Mouse (Mus musculus): ENCODE measurements around the gene Commd1.

Gene Commd1

DNA sequence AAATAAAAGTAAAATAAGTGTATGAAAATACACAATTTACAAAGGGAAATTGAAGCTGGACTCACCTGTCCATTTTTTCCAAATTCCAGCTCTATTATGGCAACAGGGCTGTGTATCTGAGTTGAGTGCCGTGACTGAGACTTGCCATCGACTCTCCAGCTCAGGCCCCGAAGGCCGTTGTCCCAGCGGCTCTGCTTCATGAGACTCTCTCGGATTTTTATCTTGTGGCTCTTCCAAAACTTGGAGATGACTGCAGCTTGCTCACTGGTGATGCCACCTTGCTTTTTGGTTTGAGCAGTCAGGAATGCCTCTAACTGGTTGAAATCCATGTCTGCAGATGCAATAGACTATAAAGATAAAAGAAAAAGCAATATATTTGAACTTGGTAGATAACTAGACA, 25.8 kb downstream of the Commd1 start:
- CTCF ChIA-PET = interaction anchor here (0.5 to 1.2 kb wide), 3 partner anchors 26 to 279 kb away, joined by 3 to 6 read pairs (median 4); no protein-coding TSS in a partner anchor

GRCm38 (mm10) chr11:22952668-22953067, 29.5 kb downstream of the Commd1 start:
- CTCF ChIA-PET = no interaction called here

DNA sequence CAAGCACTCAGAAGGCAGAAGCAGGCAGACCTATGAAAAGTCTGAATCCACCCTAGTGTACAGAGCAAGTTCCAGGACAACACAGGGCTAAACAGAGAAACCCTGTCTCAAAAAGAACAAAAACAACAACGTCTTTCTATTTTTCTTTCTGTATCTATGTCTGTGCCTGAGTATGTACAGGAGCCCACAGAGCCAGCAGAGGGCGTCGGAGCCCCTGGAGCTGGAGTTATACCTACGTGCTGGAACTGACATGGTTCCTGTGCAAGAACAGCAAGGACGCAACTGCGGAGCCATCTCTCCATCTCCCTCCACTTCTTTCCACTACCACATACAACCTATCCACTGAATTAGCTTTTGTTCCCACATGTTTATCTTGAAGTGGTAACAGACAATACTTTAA, 32.1 kb downstream of the Commd1 start:
- CTCF ChIA-PET = interaction anchor here (0.6 kb wide), 1 partner anchor 78 kb away, joined by 3 read pairs; no protein-coding TSS in a partner anchor

- CTCF ChIA-PET = interaction anchor here (0.7 kb wide), 1 partner anchor 341 kb away, joined by 3 read pairs; no protein-coding TSS in a partner anchor
Observed at GRCm38 (mm10) chr11:22949101-22949500, 33.1 kb downstream of the Commd1 start.

DNA sequence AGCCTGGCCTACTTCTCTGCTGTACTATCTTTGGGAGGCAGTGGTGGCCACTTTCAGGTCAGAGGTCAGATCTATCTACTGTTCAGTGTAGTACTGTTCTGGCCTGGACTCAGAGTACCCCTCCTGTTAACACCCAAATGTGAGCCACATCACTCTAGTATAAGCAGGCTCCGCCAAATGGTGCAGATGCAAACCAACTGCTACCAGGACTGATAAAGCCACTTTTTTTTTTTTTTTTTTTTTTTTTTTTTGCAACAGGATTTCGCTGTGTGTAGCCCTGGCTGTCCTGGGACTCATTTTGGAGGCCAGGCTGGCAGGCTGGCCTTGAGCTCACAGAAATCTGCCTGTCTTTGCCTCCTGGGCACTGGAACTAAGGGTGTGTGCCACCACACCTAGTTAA, 43.2 kb downstream of the Commd1 start:
- CTCF ChIA-PET = interaction anchor here (0.6 kb wide), 1 partner anchor 699 kb away, joined by 6 read pairs; no protein-coding TSS in a partner anchor

DNA sequence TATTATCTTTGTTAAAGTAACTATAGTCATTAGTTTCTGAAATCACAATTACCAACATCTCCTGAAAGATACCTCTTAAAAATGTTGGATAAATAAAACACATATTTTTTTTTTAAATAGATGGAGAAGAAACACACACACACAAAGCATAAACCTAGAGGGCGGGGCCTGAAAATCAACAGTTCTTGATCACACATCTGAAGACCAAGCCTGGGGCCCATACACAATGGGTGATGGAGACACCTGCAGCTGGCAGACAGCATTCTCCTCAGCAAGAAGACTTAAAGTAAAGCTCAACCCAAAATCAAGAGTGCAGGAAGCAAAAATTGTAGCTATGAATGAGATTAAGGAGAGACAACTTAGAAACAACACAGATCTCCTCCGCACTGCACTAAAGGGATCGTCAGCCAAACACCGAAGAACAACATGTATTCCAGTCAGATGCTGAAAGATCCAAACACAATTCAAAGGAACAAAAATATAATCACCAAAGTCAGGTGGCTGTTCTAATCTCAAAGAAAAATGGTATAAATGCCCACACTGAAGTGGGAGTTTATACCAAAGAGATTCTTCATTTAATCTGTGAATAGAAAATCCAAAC, 44.4 kb downstream of the Commd1 start:
- CTCF ChIA-PET = no interaction called here

DNA sequence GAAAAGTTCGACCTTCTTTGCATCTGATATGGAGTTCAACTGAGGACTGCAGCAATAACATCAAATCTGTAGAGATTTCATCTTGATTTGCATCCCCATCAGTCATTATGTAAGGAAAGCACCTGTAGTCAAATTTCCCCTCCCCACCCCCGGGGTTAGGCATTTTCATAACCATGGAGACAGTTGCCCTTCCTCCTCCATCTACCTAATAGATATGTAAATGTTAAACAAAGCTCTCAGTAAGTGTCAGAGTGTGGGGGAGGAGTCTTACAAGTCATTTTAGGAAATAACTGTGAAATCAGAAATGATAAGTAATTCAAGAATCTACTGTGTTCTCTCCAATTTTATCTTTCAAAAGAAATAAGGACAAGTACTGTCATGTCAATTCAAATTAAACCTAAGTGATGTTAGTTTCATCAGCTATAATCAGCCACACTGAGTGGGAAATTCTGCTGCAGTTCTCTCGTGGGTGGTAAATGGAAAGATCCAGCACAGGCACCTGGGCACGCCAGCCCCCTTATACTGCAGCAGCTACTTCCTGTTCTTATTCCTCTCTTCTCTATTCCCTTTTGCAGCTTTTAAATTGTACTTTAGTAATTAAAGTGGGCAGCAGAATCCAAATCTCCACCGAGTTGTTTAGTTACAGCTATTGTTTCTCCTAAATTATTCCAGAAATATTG, 45.6 kb downstream of the Commd1 start:
- CTCF ChIA-PET = no interaction called here

GRCm38 (mm10) chr11:22932167-22932566, 50.0 kb downstream of the Commd1 start:
- CTCF ChIA-PET = no interaction called here

DNA sequence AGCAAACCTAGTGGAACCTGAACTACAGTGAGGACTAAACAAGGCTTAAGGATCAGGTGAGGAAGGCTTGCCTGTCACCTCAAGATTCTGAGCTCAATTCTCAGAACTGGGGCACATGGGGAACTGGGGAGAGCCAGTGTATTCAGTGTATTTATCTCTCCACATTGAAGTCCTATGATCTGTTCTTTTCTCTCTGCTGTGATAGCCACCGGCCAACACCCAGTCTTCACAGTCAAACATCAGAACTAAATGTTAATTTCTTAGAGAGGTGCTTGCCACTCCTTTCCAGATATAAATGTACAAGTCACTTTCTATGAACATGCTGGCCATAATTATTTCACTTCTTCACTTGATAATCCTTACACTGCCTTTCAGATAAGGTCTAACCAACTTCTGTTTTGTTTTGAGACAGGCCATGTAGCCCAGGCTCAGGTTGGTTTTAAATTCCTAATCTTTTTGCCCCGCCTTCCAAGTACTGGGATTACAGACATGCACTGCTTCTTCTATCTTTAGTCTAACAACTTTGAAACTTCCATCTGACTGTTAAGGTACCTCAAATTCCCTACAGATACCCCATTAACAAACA, 50.8 kb downstream of the Commd1 start:
- CTCF ChIA-PET = no interaction called here

- CTCF ChIA-PET = interaction anchor here (0.8 kb wide), 1 partner anchor 10 kb away, joined by 3 read pairs; no protein-coding TSS in a partner anchor
Observed at GRCm38 (mm10) chr11:22930129-22930528, 52.1 kb downstream of the Commd1 start.

DNA sequence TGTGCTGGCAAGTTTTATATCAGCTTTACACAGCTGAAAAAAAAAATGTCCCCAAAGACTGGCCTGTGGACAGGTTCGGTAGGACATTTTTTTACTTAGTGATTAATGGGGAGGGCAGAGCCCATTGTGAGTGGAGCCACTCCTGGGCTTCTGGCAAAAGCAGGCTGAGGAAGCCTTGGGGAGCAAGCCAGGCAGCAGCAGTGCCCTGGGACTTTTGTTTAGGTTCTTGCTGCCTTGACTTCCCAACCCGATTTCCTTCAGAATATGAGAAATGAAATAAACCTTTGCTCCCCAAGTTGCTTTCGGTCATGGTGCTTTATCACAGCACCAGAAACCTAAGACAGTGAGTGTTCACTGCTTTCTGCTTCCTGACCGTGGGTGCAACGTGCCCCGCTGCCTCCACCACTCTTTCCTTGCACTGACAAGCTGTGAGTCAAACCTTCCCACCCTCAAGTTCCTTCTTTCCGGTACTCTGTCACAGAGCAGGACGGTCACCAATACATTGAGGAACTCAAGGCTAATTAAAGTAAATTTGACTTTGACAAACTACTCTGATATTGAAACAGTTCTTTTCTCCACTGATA, 53.5 kb downstream of the Commd1 start:
- CTCF ChIA-PET = no interaction called here

DNA sequence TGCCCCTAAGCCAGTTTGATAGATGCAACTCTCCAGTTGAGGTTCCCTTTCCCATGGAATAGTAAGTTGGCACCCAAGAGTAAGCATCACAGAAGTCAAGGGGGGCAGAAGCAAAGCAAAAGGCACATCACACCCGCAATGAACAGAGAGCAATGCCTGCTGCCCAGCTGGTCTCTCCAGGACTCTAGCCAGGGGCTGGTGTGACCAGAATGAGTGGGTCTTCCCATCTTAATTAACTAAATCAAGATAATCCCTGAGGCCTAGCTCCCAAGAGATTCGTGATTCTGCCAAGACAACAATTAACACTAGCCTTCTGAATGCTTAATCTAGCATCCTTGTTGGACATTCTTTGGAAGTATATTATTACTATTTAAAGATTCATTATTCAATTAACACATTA, 58.6 kb downstream of the Commd1 start:
- CTCF ChIA-PET = interaction anchor here (0.7 kb wide), 1 partner anchor 1231 kb away, joined by 9 read pairs; no protein-coding TSS in a partner anchor

DNA sequence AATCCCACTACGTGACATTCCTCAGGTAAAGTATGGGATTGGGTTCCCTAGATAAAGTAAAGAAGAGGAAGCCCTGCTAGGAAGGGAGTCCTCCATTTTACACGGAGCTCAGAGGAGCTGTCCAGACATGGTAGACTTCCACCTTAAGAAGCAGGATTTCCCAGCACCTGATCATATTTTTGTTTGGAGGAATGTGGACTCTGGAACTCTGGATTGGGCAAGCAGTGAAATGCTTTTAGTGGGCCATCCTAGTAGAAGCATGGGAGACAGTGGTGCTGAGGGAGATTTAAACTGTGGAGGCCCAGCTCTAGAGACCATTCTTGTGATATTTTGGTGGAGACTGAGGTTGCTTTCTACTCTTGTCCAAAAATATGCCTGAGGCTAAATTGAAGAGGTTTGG, 59.6 kb downstream of the Commd1 start:
- CTCF ChIA-PET = interaction anchor here (0.6 kb wide), 1 partner anchor 287 kb away, joined by 8 read pairs; no protein-coding TSS in a partner anchor

DNA sequence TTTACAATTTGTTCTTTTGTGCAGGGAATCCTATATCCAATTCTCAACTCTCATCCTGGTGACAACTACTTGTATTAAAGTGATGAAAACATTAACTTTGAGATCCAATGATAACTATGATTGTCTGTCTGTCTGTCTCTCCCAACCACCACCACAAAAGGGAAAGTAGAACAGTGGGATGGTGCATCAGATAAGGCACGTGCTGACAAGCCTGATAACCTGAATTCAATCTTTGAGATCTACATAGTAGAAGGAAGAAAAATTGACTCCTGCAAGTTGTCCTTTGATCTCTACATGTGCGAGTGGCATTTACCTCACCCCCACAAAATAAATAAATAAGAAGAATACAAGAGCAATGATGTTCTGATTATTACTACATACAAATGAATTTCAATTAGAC, 62.8 kb downstream of the Commd1 start:
- CTCF ChIA-PET = interaction anchor here (1.2 kb wide), 1 partner anchor 10 kb away, joined by 3 read pairs; no protein-coding TSS in a partner anchor

- CTCF ChIA-PET = interaction anchor here (0.7 kb wide), 1 partner anchor 287 kb away, joined by 4 read pairs; no protein-coding TSS in a partner anchor
Observed at GRCm38 (mm10) chr11:22917786-22918185, 64.4 kb downstream of the Commd1 start.

GRCm38 (mm10) chr11:22913744-22914143, 68.4 kb downstream of the Commd1 start:
- CTCF ChIA-PET = no interaction called here

- CTCF ChIA-PET = no interaction called here
Observed at GRCm38 (mm10) chr11:22911831-22912230, 70.4 kb downstream of the Commd1 start.

DNA sequence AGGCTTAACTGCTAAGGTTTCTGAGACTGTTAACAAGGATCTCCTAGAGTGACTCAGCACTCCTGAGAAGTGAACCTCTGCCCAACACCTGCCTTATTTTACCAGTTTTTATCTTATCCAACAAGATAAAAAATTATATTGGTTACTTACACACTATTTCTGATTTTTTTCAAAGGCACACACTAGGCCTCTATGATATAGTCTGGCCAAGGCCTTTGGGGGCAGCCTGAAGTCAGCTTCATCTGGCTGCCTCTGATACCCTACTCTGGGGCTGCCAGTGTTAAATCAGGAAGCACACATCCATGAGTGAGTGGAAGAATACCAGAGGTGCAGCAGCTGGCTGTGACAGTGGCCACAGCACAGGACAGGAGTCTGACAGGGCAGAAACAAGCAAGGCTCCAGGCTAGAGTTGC, 75.7 kb downstream of the Commd1 start:
- CTCF ChIA-PET = no interaction called here

GRCm38 (mm10) chr11:22902923-22903322, 79.3 kb downstream of the Commd1 start:
- CTCF ChIA-PET = interaction anchor here (0.7 kb wide), 1 partner anchor 293 kb away, joined by 4 read pairs; no protein-coding TSS in a partner anchor

- CTCF ChIA-PET = no interaction called here
Observed at GRCm38 (mm10) chr11:22900041-22900440, 82.1 kb downstream of the Commd1 start.

DNA sequence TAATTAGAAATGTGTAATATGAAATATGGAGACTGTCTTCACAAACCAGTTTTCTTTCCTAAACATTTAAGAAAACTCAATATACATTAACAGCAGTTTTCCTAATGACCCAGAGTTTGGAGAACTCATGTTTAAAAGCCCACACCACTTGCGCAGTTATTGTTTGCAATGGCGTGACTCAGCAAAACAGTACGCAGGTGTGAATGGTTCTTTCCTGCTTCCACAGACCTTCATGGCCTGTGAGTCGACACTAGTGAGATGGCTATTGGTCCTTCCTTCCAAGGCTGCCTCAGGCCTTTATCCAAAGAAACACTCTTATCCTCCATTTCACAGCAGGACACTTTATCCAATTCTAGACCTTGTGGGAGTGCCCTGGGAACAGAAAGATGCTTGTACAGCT, 84.5 kb downstream of the Commd1 start:
- CTCF ChIA-PET = no interaction called here

DNA sequence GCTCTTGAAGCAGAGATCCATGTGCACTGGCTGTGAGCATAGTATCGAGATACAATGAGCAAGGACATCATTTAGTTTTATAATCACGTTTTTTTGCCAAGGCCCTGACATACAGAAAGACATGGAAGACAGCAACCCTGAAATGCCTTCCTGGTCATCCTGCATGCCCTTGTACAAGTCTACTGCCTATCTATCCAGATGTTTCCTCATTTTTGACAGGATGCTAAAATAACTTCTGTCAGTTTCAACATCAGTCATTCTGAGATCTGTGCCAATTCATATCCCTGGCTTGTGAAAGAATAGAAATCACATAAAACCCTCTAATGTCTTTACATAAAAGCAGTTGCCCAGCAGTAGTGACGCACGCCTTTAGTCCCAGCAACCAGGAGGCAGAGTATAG, 85.1 kb downstream of the Commd1 start:
- CTCF ChIA-PET = no interaction called here
